Mouse (Mus musculus): Measurements from ENCODE around the gene Ankrd63. TPM values are rescaled to one million over a fixed set of nuclear protein-coding genes. Genes with fewer than 3 reads are reported as not detected.

Ankrd63 gene
- polyA plus RNA-seq, 1 experiment from 2014 or later = 0.19 TPM

- WGBS = 31% methylated on average over 8 of the region's 8 CpGs
- no peaks in the 10 kb centered on the region for H3K27me3 ChIP-seq (replicated peaks; ENCODE audit: control insufficient read depth, insufficient read depth, low read length)
Measured at GRCm38 (mm10) chr2:118729816-118730621, 26.3 kb upstream of the Ankrd63 start.

GRCm38 (mm10) chr2:118729194-118729593 is 25.4 kb upstream of the Ankrd63 start:
- no peak for DNase-seq (ENCODE audit: low spot score)
- no peaks in the 10 kb centered on the region for H3K9me3 ChIP-seq (ENCODE audit: control insufficient read depth, low read length)
- no peak for ATAC-seq (replicated peaks; ENCODE audit: low FRiP score, low TSS enrichment, low read depth)
- H3K27me3 ChIP-seq (replicated peaks; ENCODE audit: control insufficient read depth, insufficient read depth, low read length) = no peaks in the 10 kb centered on the region
- H3K36me3 ChIP-seq (ENCODE audit: control insufficient read depth, insufficient read depth, low read length) = no peaks in the 10 kb centered on the region
- peaks cover 32% of the 10 kb centered on the region for H3K4me1 ChIP-seq (replicated peaks; ENCODE audit: control insufficient read depth, insufficient read depth, low read length)
- H3K4me2 ChIP-seq (ENCODE audit: low read length) = no peak overlapping the region
- no peak overlapping the region for H3K9ac ChIP-seq (ENCODE audit: low read length)
- WGBS = 47% methylated on average over 4 of the region's 4 CpGs
- H3K4me3 ChIP-seq (ENCODE audit: low read depth, low read length) = no peak overlapping the region
- H3K27ac ChIP-seq (ENCODE audit: low read depth) = peak overlapping the region; percentile 64; the same call in 1 of the 2 replicates

More at GRCm38 (mm10) chr2:118729816-118730621, 26.3 kb upstream of the Ankrd63 start:
- DNase-seq (ENCODE audit: low spot score) (no peak), ATAC-seq (replicated peaks; ENCODE audit: low FRiP score, low TSS enrichment, low read depth) (no peak)
- no peak overlapping the region for H3K4me2 ChIP-seq (ENCODE audit: low read length)
- H3K36me3 ChIP-seq (ENCODE audit: control insufficient read depth, insufficient read depth, low read length) = no peaks in the 10 kb centered on the region
- no peak overlapping the region for H3K27ac ChIP-seq (ENCODE audit: low read depth)
- H3K4me1 ChIP-seq (replicated peaks; ENCODE audit: control insufficient read depth, insufficient read depth, low read length) = peaks cover 32% of the 10 kb centered on the region
- no peak overlapping the region for H3K4me3 ChIP-seq (ENCODE audit: low read depth, low read length)
- no peaks in the 10 kb centered on the region for H3K9me3 ChIP-seq (ENCODE audit: control insufficient read depth, low read length)
- H3K9ac ChIP-seq (ENCODE audit: low read length) = no peak overlapping the region

- H3K27me3 ChIP-seq (replicated peaks; ENCODE audit: control insufficient read depth, insufficient read depth, low read length) = no peaks in the 10 kb centered on the region
- H3K4me2 ChIP-seq (ENCODE audit: low read length) = peak within 1 kb of the TSS; percentile 43
- peaks cover 32% of the 10 kb centered on the region for H3K4me1 ChIP-seq (replicated peaks; ENCODE audit: control insufficient read depth, insufficient read depth, low read length)
- WGBS = 11% methylated on average over 7 of the region's 7 CpGs
- H3K9ac ChIP-seq (ENCODE audit: low read length) = no peak within 1 kb of the TSS
- ATAC-seq (replicated peaks; ENCODE audit: low FRiP score, low TSS enrichment, low read depth) (peak; percentile 54), DNase-seq (ENCODE audit: low spot score) (peak; percentile 68)
- 0 out of 2 replicates have a peak within 1 kb of the TSS, but pooled peaks have one; percentile 10 for H3K4me3 ChIP-seq (ENCODE audit: low read depth, low read length)
- no peaks in the 10 kb centered on the region for H3K9me3 ChIP-seq (ENCODE audit: control insufficient read depth, low read length)
- no peaks in the 10 kb centered on the region for H3K36me3 ChIP-seq (ENCODE audit: control insufficient read depth, insufficient read depth, low read length)
- peak within 1 kb of the TSS; percentile 64; the same call in 1 of the 2 replicates for H3K27ac ChIP-seq (ENCODE audit: low read depth)
Measured at GRCm38 (mm10) chr2:118728337-118728736, 24.6 kb upstream of the Ankrd63 start, which contains the start of gene Plcb2. Plcb2 (minus strand) TSS chr2:118728438.

- 6% methylated on average over 9 of the region's 9 CpGs for WGBS
- 0 out of 2 replicates have a peak overlapping the region, but pooled peaks have one; percentile 10 for H3K4me3 ChIP-seq (ENCODE audit: low read depth, low read length)
Measured at GRCm38 (mm10) chr2:118727911-118728310, 24.1 kb upstream of the Ankrd63 start.

GRCm38 (mm10) chr2:118726873-118727272 is 23.1 kb upstream of the Ankrd63 start:
- DNase-seq (ENCODE audit: low spot score) = no peak
- H3K36me3 ChIP-seq (ENCODE audit: control insufficient read depth, insufficient read depth, low read length) = no peaks in the 10 kb centered on the region
- H3K27ac ChIP-seq (ENCODE audit: low read depth) = no peak overlapping the region
- no peak for ATAC-seq (replicated peaks; ENCODE audit: low FRiP score, low TSS enrichment, low read depth)
- WGBS = 93% methylated on average over 2 of the region's 2 CpGs
- no peaks in the 10 kb centered on the region for H3K9me3 ChIP-seq (ENCODE audit: control insufficient read depth, low read length)
- H3K9ac ChIP-seq (ENCODE audit: low read length) = no peak overlapping the region
- no peaks in the 10 kb centered on the region for H3K27me3 ChIP-seq (replicated peaks; ENCODE audit: control insufficient read depth, insufficient read depth, low read length)
- no peak overlapping the region for H3K4me2 ChIP-seq (ENCODE audit: low read length)
- H3K4me3 ChIP-seq (ENCODE audit: low read depth, low read length) = no peak overlapping the region
- peaks cover 32% of the 10 kb centered on the region for H3K4me1 ChIP-seq (replicated peaks; ENCODE audit: control insufficient read depth, insufficient read depth, low read length)

More at GRCm38 (mm10) chr2:118727911-118728310, 24.1 kb upstream of the Ankrd63 start:
- Histone ChIP-seq H3K36me3 (ENCODE audit: control insufficient read depth, insufficient read depth, low read length) (no peaks in the 10 kb centered on the region), H3K27ac (ENCODE audit: low read depth) (peak overlapping the region; percentile 64; the same call in 1 of the 2 replicates), H3K4me2 (ENCODE audit: low read length) (peak overlapping the region; percentile 43), H3K9me3 (ENCODE audit: control insufficient read depth, low read length) (no peaks in the 10 kb centered on the region), H3K9ac (ENCODE audit: low read length) (no peak overlapping the region), H3K27me3 (replicated peaks; ENCODE audit: control insufficient read depth, insufficient read depth, low read length) (no peaks in the 10 kb centered on the region), H3K4me1 (replicated peaks; ENCODE audit: control insufficient read depth, insufficient read depth, low read length) (peaks cover 32% of the 10 kb centered on the region)
- DNase-seq (ENCODE audit: low spot score) = no peak
- no peak for ATAC-seq (replicated peaks; ENCODE audit: low FRiP score, low TSS enrichment, low read depth)

- Histone ChIP-seq H3K27ac (ENCODE audit: low read depth) (no peak overlapping the region), H3K9ac (ENCODE audit: low read length) (no peak overlapping the region), H3K9me3 (ENCODE audit: control insufficient read depth, low read length) (no peaks in the 10 kb centered on the region), H3K4me2 (ENCODE audit: low read length) (no peak overlapping the region), H3K27me3 (replicated peaks; ENCODE audit: control insufficient read depth, insufficient read depth, low read length) (no peaks in the 10 kb centered on the region), H3K36me3 (ENCODE audit: control insufficient read depth, insufficient read depth, low read length) (no peaks in the 10 kb centered on the region), H3K4me1 (replicated peaks; ENCODE audit: control insufficient read depth, insufficient read depth, low read length) (peaks cover 32% of the 10 kb centered on the region), H3K4me3 (ENCODE audit: low read depth, low read length) (no peak overlapping the region)
- no peak for ATAC-seq (replicated peaks; ENCODE audit: low FRiP score, low TSS enrichment, low read depth)
- WGBS = 79% methylated on average over 4 of the region's 4 CpGs
- DNase-seq (ENCODE audit: low spot score) = no peak
Measured at GRCm38 (mm10) chr2:118725511-118725910, 21.7 kb upstream of the Ankrd63 start.

GRCm38 (mm10) chr2:118723693-118724486 is 20.1 kb upstream of the Ankrd63 start:
- ATAC-seq (replicated peaks; ENCODE audit: low FRiP score, low TSS enrichment, low read depth) = no peak
- WGBS = 80% methylated on average over 15 of the region's 15 CpGs

GRCm38 (mm10) chr2:118716677-118717076 is 12.9 kb upstream of the Ankrd63 start:
- no peaks in the 10 kb centered on the region for H3K9me3 ChIP-seq (ENCODE audit: control insufficient read depth, low read length)
- H3K9ac ChIP-seq (ENCODE audit: low read length) = no peak overlapping the region
- peaks cover 17% of the 10 kb centered on the region for H3K27me3 ChIP-seq (replicated peaks; ENCODE audit: control insufficient read depth, insufficient read depth, low read length)
- no peak for ATAC-seq (replicated peaks; ENCODE audit: low FRiP score, low TSS enrichment, low read depth)
- no peak overlapping the region for H3K4me2 ChIP-seq (ENCODE audit: low read length)
- 86% methylated on average over 5 of the region's 5 CpGs for WGBS
- no peaks in the 10 kb centered on the region for H3K36me3 ChIP-seq (ENCODE audit: control insufficient read depth, insufficient read depth, low read length)
- no peak overlapping the region for H3K4me3 ChIP-seq (ENCODE audit: low read depth, low read length)
- DNase-seq (ENCODE audit: low spot score) = no peak
- H3K4me1 ChIP-seq (replicated peaks; ENCODE audit: control insufficient read depth, insufficient read depth, low read length) = no peaks in the 10 kb centered on the region
- H3K27ac ChIP-seq (ENCODE audit: low read depth) = no peak overlapping the region

More at GRCm38 (mm10) chr2:118723693-118724486, 20.1 kb upstream of the Ankrd63 start:
- Histone ChIP-seq H3K36me3 (ENCODE audit: control insufficient read depth, insufficient read depth, low read length) (no peaks in the 10 kb centered on the region), H3K27me3 (replicated peaks; ENCODE audit: control insufficient read depth, insufficient read depth, low read length) (no peaks in the 10 kb centered on the region), H3K4me3 (ENCODE audit: low read depth, low read length) (no peak overlapping the region), H3K27ac (ENCODE audit: low read depth) (no peak overlapping the region), H3K4me1 (replicated peaks; ENCODE audit: control insufficient read depth, insufficient read depth, low read length) (peaks cover 16% of the 10 kb centered on the region), H3K9ac (ENCODE audit: low read length) (no peak overlapping the region), H3K9me3 (ENCODE audit: control insufficient read depth, low read length) (no peaks in the 10 kb centered on the region), H3K4me2 (ENCODE audit: low read length) (no peak overlapping the region)
- no peak for DNase-seq (ENCODE audit: low spot score)

All from intestine, embryonic 14.5 days (tissue).